Mouse (Mus musculus) retina, postnatal 1 day (tissue): ENCODE measurements around the gene Usp25.

ENCODE experiments used
- DNase-seq: peaks from one replicate; pipeline ENCODE4 v3.0.0-alpha.2; 2012

Usp25 gene

DNA sequence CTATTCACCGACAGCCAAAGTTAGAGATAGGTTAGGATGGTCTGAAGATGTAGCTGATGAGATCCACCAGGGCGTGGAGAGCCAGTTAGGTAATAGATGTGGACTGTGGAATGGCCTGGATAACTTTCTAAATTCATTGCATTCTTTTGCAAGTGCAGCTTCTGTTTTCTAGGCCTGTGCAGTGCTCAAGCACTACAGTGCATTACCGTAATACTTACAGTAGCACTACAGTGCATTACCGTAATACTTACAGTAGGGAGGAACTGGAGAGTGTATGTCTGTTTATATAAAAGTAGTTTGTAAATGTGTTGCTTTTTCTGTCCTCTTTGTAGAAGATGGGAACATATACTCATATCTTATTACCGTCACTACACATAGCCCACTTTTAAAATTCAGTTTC is 28.1 kb downstream of the Usp25 start:
- DNase-seq, result no peak

DNA sequence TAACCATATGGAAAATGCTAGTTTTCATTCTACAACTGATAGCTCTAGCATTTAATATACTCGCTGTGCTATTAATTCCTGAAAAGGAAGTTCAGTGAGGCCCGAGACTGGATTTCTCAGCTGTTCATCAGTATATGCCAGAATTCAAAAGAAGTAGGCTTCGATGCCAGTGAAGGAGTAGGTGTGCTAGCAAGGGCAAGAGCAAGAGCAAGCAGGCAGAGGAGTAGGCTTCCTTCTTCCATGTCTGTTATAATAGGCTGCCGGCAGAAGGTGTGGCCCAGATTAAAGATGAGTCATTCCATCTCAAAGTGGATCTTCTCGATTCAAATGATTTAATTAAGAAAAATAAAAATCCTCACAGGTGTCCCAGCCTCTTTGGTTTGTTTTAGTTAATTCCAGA is 30.0 kb downstream of the Usp25 start:
- no peak for DNase-seq

- no peak for DNase-seq
These were observed 40.7 kb downstream of the Usp25 start for GRCm38 (mm10) chr16:77054184-77054583.

- DNase-seq, result no peak
These were observed 42.1 kb downstream of the Usp25 start for GRCm38 (mm10) chr16:77055519-77056159.

GRCm38 (mm10) chr16:77056160-77056520 is 42.6 kb downstream of the Usp25 start:
- peak; percentile 26 for DNase-seq

DNA sequence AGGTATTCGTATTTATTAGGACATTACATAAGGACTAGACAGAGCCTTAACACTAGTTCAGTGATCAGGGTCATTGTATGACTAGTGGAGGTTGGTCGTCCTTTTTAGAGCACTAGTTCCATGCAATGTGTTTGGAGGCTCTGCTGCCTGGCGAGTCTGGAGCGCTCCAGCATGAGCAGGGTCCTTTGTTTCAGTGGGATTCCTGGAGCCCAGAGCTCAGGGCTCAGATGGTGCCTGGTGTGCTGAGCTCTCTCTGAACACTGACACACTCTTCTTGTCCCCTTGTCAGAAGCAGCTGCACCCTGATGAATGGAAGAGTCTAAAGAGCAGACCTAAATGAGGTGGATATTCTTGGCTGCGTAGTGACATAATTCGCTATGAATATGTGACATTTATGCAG is 45.1 kb downstream of the Usp25 start:
- peak; percentile 29 for DNase-seq

- DNase-seq, result no peak
These were observed 46.7 kb downstream of the Usp25 start for GRCm38 (mm10) chr16:77060166-77060565.

DNA sequence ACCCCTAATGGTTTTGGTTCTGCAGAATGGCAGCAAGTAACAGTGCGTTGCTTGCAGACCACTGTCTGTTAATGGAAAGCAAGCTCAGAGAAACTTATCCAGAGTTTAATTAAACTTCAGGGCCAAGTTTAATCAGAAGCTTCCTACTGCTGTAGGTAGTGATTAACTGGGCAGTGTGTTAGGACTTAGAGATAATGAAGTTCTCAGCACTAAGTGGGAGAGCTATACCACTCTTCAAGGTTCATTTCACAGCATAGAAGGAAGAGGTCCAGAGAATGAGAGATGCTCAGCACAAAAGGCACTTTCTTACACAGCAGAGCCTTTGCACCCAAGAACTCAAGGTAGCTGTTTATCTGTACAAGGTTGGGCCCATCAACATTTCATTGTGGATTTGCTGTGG is 50.4 kb downstream of the Usp25 start:
- DNase-seq, result no peak

- DNase-seq, result peak; percentile 38
These were observed 63.6 kb downstream of the Usp25 start for GRCm38 (mm10) chr16:77076954-77077735.

- no peak for DNase-seq
These were observed 64.2 kb downstream of the Usp25 start for GRCm38 (mm10) chr16:77077736-77078005.

GRCm38 (mm10) chr16:77084071-77084470 is 70.6 kb downstream of the Usp25 start:
- no peak for DNase-seq

DNA sequence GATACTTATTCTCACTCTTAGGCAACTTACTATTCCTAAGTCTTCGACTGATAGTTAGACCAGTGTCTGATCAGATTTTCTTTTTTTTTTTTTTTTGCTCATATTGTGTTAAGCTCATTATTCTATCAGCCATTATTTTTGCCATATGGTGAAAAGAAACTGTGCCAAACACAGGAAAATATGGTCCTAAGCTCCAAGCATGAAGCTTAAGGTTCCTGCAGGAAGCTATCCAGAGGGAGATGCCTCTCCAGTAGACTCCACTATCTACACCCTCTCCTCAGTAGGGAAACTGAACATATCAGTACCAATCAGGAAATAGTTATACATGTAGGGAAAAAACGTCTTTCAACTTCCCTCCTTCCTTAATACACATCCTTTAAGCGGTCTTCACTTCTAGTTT is 76.3 kb downstream of the Usp25 start:
- no peak for DNase-seq

DNA sequence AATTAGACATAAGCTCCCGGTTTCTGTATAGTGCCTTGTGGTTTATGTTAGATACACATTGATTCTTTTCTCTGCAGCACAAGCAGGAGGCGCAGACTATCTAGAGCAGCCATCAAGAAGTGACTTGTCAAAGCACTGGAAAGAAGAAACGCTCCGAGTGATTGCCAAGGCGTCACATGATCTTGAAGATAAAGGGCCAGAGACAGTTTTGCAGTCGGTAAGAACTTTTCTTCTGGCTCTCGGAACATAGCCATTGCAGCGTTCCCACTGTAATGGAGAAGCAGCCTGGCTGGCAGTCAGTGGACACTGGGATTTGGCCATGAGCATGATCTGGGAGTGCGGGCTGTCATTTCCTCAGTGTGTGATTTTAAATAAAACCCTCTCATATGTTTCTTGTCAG is 80.0 kb downstream of the Usp25 start:
- DNase-seq, result no peak

- no peak for DNase-seq
These were observed 81.6 kb downstream of the Usp25 start for GRCm38 (mm10) chr16:77095017-77095551.

DNA sequence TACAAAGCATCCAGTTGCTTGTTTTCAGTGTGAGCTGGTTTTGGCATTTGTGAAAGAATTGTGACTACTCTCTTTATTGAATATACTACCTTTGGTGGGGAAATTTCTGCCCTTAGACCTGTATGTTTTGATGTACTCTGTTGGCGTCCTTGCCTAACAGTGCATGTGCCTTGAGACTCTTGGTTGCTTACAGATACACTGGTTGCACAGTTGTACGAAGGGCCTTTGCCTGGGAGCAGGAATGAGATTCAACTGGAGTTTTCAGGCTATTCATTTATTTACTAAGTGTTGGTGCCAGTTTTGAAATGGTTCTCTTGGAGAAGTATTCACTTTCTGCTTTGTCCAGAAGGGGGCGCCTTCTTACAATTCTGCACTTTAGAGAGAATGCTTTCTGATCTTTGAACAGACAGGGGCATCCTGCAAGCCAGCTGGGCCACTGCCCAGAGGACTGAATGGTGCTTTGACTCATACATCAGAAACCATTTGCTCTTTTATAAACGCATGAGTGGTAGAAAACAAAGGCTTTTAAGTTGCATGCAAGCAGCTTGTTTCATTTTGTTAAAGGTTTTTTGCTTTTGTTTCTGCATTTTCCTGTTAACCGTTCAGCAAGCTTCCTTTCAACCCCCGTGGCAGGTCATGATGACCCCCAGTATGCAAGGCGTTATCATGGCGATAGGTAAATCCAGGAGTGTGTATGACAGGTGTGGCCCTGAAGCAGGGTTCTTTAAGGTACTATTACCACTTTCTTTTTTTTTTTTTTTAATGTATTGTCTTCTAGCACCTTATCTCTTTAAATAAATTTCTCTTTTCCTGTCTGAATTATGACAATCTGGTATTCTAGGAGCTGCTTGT is 85.7 kb downstream of the Usp25 start:
- peak; percentile 83 for DNase-seq

GRCm38 (mm10) chr16:77103637-77104264 is 90.2 kb downstream of the Usp25 start:
- DNase-seq, result no peak

GRCm38 (mm10) chr16:77111268-77111667 is 97.8 kb downstream of the Usp25 start:
- no peak for DNase-seq

- no peak for DNase-seq
These were observed 112.4 kb downstream of the Usp25 start for GRCm38 (mm10) chr16:77125908-77126307.

GRCm38 (mm10) chr16:77128683-77129082 is 115.2 kb downstream of the Usp25 start:
- peak; percentile 53 for DNase-seq

DNA sequence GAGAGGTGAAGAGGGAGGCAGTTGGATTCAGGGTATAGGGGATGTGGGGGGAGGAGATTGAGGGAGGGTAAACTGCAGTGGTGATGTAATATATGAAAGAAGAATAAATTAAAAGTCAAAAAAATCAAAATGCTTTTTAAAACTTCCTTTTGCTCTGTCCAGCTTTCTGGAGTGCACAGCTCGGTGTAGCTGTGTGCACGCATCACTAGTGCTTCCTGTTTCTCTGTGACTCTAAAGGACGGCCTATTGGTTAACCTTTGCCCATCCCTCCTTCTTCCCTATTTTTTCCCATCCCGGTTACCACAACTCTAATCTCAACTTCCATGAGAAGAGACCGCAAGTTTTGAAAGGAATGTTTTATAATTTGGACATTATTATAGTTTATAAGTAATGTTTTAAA is 119.5 kb downstream of the Usp25 start:
- no peak for DNase-seq

GRCm38 (mm10) chr16:77140651-77141050 is 127.1 kb downstream of the Usp25 start:
- no peak for DNase-seq

- no peak for DNase-seq
These were observed 133.3 kb downstream of the Usp25 start for GRCm38 (mm10) chr16:77146801-77147200.

DNA sequence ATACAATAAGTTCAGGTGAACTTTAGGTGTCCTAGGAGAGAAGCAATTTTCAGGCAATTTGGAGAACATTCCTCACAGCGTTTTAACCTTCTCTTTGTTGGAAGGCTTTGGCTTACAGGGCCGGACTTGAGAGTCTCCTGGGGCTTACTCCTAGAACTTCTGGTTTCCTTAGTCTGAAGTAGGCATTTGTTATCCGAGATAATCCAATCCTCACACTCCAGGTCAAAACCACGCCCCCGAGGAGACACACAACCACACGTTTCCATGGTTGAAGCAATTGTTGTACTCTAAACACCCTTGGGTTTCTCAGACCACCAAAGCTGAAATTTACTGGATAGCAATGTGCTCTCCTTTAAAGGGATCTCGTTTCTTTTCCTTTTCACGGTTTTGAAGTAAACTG is 136.8 kb downstream of the Usp25 start:
- DNase-seq, result no peak
